Mouse (Mus musculus): ENCODE data around the gene Cacna1e. TPM values are rescaled to one million over a fixed set of nuclear protein-coding genes. Genes with fewer than 3 reads are reported as not detected.
A peak's percentile ranks its signal among the peaks of the same experiment; 100 is the strongest.

Cacna1e gene
- 18.5 and 35.1 TPM in 2 replicates for polyA plus RNA-seq (2014; fragmentation: Nextera tagmentation; extraction: Ambion mirVana)

- Histone ChIP-seq H3K36me3 (ENCODE audit: control insufficient read depth, insufficient read depth, low read length) (no peaks in the 10 kb centered on the region), H3K27ac (ENCODE audit: low read depth, low read length) (no peak within 1 kb of the TSS), H3K9me3 (ENCODE audit: control insufficient read depth, low read length) (no peaks in the 10 kb centered on the region), H3K4me3 (ENCODE audit: low read depth, low read length) (peak within 1 kb of the TSS; percentile 34), H3K4me1 (ENCODE audit: control insufficient read depth, insufficient read depth, low read length) (peaks cover 13% of the 10 kb centered on the region), H3K9ac (replicated peaks; ENCODE audit: low read depth, low read length) (peak within 1 kb of the TSS; percentile 32; the same call in 1 of the 2 replicates), H3K4me2 (ENCODE audit: low read depth, low read length) (peak within 1 kb of the TSS; percentile 82), H3K27me3 (ENCODE audit: control insufficient read depth, insufficient read depth, low read length) (peaks cover 12% of the 10 kb centered on the region; the same call in 1 of the 2 replicates)
- ATAC-seq (ENCODE audit: low read depth) = peak; percentile 62
- WGBS = 7% methylated on average over 30 of the region's 31 CpGs
Measured at GRCm38 (mm10) chr1:154884275-154885206, at the start of gene Cacna1e. TSS of gene Cacna1e (minus strand) at chr1:154884501.

GRCm38 (mm10) chr1:154918406-154918805, 34.1 kb upstream of the Cacna1e start:
- WGBS = 89% methylated on average over 2 of the region's 2 CpGs
- no peak overlapping the region for H3K27ac ChIP-seq (ENCODE audit: low read depth, low read length)
- H3K4me2 ChIP-seq (ENCODE audit: low read depth, low read length) = no peak overlapping the region
- no peak overlapping the region for H3K4me3 ChIP-seq (ENCODE audit: low read depth, low read length)
- no peak for ATAC-seq (ENCODE audit: low read depth)
- no peaks in the 10 kb centered on the region for H3K36me3 ChIP-seq (ENCODE audit: control insufficient read depth, insufficient read depth, low read length)
- H3K27me3 ChIP-seq (ENCODE audit: control insufficient read depth, insufficient read depth, low read length) = no peaks in the 10 kb centered on the region
- no peaks in the 10 kb centered on the region for H3K4me1 ChIP-seq (ENCODE audit: control insufficient read depth, insufficient read depth, low read length)
- no peaks in the 10 kb centered on the region for H3K9me3 ChIP-seq (ENCODE audit: control insufficient read depth, low read length)
- no peak overlapping the region for H3K9ac ChIP-seq (replicated peaks; ENCODE audit: low read depth, low read length)

GRCm38 (mm10) chr1:154917438-154917837, 33.1 kb upstream of the Cacna1e start:
- ATAC-seq (ENCODE audit: low read depth) = no peak
- no peak overlapping the region for H3K4me2 ChIP-seq (ENCODE audit: low read depth, low read length)
- no peaks in the 10 kb centered on the region for H3K4me1 ChIP-seq (ENCODE audit: control insufficient read depth, insufficient read depth, low read length)
- no peak overlapping the region for H3K27ac ChIP-seq (ENCODE audit: low read depth, low read length)
- 66% methylated on average over 6 of the region's 6 CpGs for WGBS
- H3K36me3 ChIP-seq (ENCODE audit: control insufficient read depth, insufficient read depth, low read length) = no peaks in the 10 kb centered on the region
- no peak overlapping the region for H3K4me3 ChIP-seq (ENCODE audit: low read depth, low read length)
- no peak overlapping the region for H3K9ac ChIP-seq (replicated peaks; ENCODE audit: low read depth, low read length)
- H3K9me3 ChIP-seq (ENCODE audit: control insufficient read depth, low read length) = no peaks in the 10 kb centered on the region
- no peaks in the 10 kb centered on the region for H3K27me3 ChIP-seq (ENCODE audit: control insufficient read depth, insufficient read depth, low read length)

GRCm38 (mm10) chr1:154909554-154909953, 25.3 kb upstream of the Cacna1e start:
- ATAC-seq (ENCODE audit: low read depth) = no peak
- Histone ChIP-seq H3K27me3 (ENCODE audit: control insufficient read depth, insufficient read depth, low read length) (no peaks in the 10 kb centered on the region), H3K27ac (ENCODE audit: low read depth, low read length) (no peak overlapping the region), H3K9ac (replicated peaks; ENCODE audit: low read depth, low read length) (no peak overlapping the region), H3K4me2 (ENCODE audit: low read depth, low read length) (no peak overlapping the region), H3K4me3 (ENCODE audit: low read depth, low read length) (no peak overlapping the region), H3K36me3 (ENCODE audit: control insufficient read depth, insufficient read depth, low read length) (no peaks in the 10 kb centered on the region), H3K9me3 (ENCODE audit: control insufficient read depth, low read length) (no peaks in the 10 kb centered on the region), H3K4me1 (ENCODE audit: control insufficient read depth, insufficient read depth, low read length) (no peaks in the 10 kb centered on the region)
- WGBS = 70% methylated on average over 2 of the region's 2 CpGs

GRCm38 (mm10) chr1:154897390-154897789, 13.1 kb upstream of the Cacna1e start:
- no peak overlapping the region for H3K27ac ChIP-seq (ENCODE audit: low read depth, low read length)
- H3K36me3 ChIP-seq (ENCODE audit: control insufficient read depth, insufficient read depth, low read length) = no peaks in the 10 kb centered on the region
- no peak overlapping the region for H3K4me3 ChIP-seq (ENCODE audit: low read depth, low read length)
- H3K9me3 ChIP-seq (ENCODE audit: control insufficient read depth, low read length) = no peaks in the 10 kb centered on the region
- ATAC-seq (ENCODE audit: low read depth) = no peak
- H3K27me3 ChIP-seq (ENCODE audit: control insufficient read depth, insufficient read depth, low read length) = no peaks in the 10 kb centered on the region
- WGBS = 76% methylated on average over 2 of the region's 2 CpGs
- H3K4me2 ChIP-seq (ENCODE audit: low read depth, low read length) = no peak overlapping the region
- H3K9ac ChIP-seq (replicated peaks; ENCODE audit: low read depth, low read length) = no peak overlapping the region
- no peaks in the 10 kb centered on the region for H3K4me1 ChIP-seq (ENCODE audit: control insufficient read depth, insufficient read depth, low read length)

GRCm38 (mm10) chr1:154890244-154890643, 5.9 kb upstream of the Cacna1e start:
- no peak overlapping the region for H3K27ac ChIP-seq (ENCODE audit: low read depth, low read length)
- no peaks in the 10 kb centered on the region for H3K9me3 ChIP-seq (ENCODE audit: control insufficient read depth, low read length)
- H3K27me3 ChIP-seq (ENCODE audit: control insufficient read depth, insufficient read depth, low read length) = 0 out of 2 replicates have a peak, but pooled peaks cover 2% of the 10 kb centered on the region
- H3K36me3 ChIP-seq (ENCODE audit: control insufficient read depth, insufficient read depth, low read length) = no peaks in the 10 kb centered on the region
- H3K9ac ChIP-seq (replicated peaks; ENCODE audit: low read depth, low read length) = no peak overlapping the region
- ATAC-seq (ENCODE audit: low read depth) = no peak
- no peak overlapping the region for H3K4me3 ChIP-seq (ENCODE audit: low read depth, low read length)
- H3K4me1 ChIP-seq (ENCODE audit: control insufficient read depth, insufficient read depth, low read length) = peaks cover 6% of the 10 kb centered on the region; the same call in 1 of the 2 replicates
- whole genome bisulfite sequencing = 57% methylated on average over 5 of the region's 5 CpGs
- no peak overlapping the region for H3K4me2 ChIP-seq (ENCODE audit: low read depth, low read length)

GRCm38 (mm10) chr1:154888495-154888894, 4.2 kb upstream of the Cacna1e start:
- Histone ChIP-seq H3K4me3 (ENCODE audit: low read depth, low read length) (no peak overlapping the region), H3K27ac (ENCODE audit: low read depth, low read length) (no peak overlapping the region), H3K9me3 (ENCODE audit: control insufficient read depth, low read length) (no peaks in the 10 kb centered on the region), H3K9ac (replicated peaks; ENCODE audit: low read depth, low read length) (no peak overlapping the region), H3K36me3 (ENCODE audit: control insufficient read depth, insufficient read depth, low read length) (no peaks in the 10 kb centered on the region), H3K4me2 (ENCODE audit: low read depth, low read length) (no peak overlapping the region), H3K4me1 (ENCODE audit: control insufficient read depth, insufficient read depth, low read length) (peaks cover 12% of the 10 kb centered on the region), H3K27me3 (ENCODE audit: control insufficient read depth, insufficient read depth, low read length) (0 out of 2 replicates have a peak, but pooled peaks cover 4% of the 10 kb centered on the region)
- no peak for ATAC-seq (ENCODE audit: low read depth)
- WGBS = 90% methylated on average over 5 of the region's 5 CpGs

- no peak overlapping the region for H3K27ac ChIP-seq (ENCODE audit: low read depth, low read length)
- H3K36me3 ChIP-seq (ENCODE audit: control insufficient read depth, insufficient read depth, low read length) = no peaks in the 10 kb centered on the region
- H3K27me3 ChIP-seq (ENCODE audit: control insufficient read depth, insufficient read depth, low read length) = peaks cover 5% of the 10 kb centered on the region; the same call in 1 of the 2 replicates
- ATAC-seq (ENCODE audit: low read depth) = no peak
- WGBS = 78% methylated on average over 5 of the region's 5 CpGs
- H3K4me1 ChIP-seq (ENCODE audit: control insufficient read depth, insufficient read depth, low read length) = peaks cover 13% of the 10 kb centered on the region
- no peak overlapping the region for H3K9ac ChIP-seq (replicated peaks; ENCODE audit: low read depth, low read length)
- no peak overlapping the region for H3K4me3 ChIP-seq (ENCODE audit: low read depth, low read length)
- H3K4me2 ChIP-seq (ENCODE audit: low read depth, low read length) = no peak overlapping the region
- H3K9me3 ChIP-seq (ENCODE audit: control insufficient read depth, low read length) = no peaks in the 10 kb centered on the region
Measured at GRCm38 (mm10) chr1:154888018-154888417, 3.7 kb upstream of the Cacna1e start.

- Histone ChIP-seq H3K9me3 (ENCODE audit: control insufficient read depth, low read length) (no peaks in the 10 kb centered on the region), H3K4me1 (ENCODE audit: control insufficient read depth, insufficient read depth, low read length) (peaks cover 13% of the 10 kb centered on the region), H3K27ac (ENCODE audit: low read depth, low read length) (no peak overlapping the region), H3K4me2 (ENCODE audit: low read depth, low read length) (no peak overlapping the region), H3K36me3 (ENCODE audit: control insufficient read depth, insufficient read depth, low read length) (no peaks in the 10 kb centered on the region), H3K9ac (replicated peaks; ENCODE audit: low read depth, low read length) (no peak overlapping the region), H3K27me3 (ENCODE audit: control insufficient read depth, insufficient read depth, low read length) (peaks cover 10% of the 10 kb centered on the region; the same call in 1 of the 2 replicates), H3K4me3 (ENCODE audit: low read depth, low read length) (no peak overlapping the region)
- ATAC-seq (ENCODE audit: low read depth) = no peak
- 81% methylated on average over 3 of the region's 3 CpGs for WGBS
Measured at GRCm38 (mm10) chr1:154887546-154887945, 3.2 kb upstream of the Cacna1e start.

Data from neural tube, embryonic 14.5 days (tissue).